Mouse (Mus musculus) heart, adult 8-10 months (tissue): ENCODE measurements at regions not wholly inside any gene's neighbourhood (a gene's known extent, or its start where the extent isn't known, plus 50 kb on each side); places are given as distances from the start of the nearest gene placed in this dataset.

Experiments used
- DNase-seq: peaks from one replicate; pipeline ENCODE4 v3.0.0; 2022; ENCODE audit warnings: low spot score

- peak; percentile 24 for DNase-seq
Measured at GRCm38 (mm10) chr6:39283761-39284415, 77.3 kb upstream of the Kdm7a start.

GRCm38 (mm10) chr6:39278317-39278716 lies 71.7 kb upstream of the Kdm7a start:
- no peak for DNase-seq

GRCm38 (mm10) chr6:39274774-39275502 lies 68.3 kb upstream of the Kdm7a start:
- DNase-seq: no peak

GRCm38 (mm10) chr6:39273427-39273826 lies 66.8 kb upstream of the Kdm7a start:
- DNase-seq: no peak

GRCm38 (mm10) chr6:39270457-39270856 lies 63.9 kb upstream of the Kdm7a start:
- no peak for DNase-seq

- DNase-seq: no peak
Measured at GRCm38 (mm10) chr6:39269706-39270105, 63.1 kb upstream of the Kdm7a start.

- DNase-seq: no peak
Measured at GRCm38 (mm10) chr6:39268647-39269428, 62.2 kb upstream of the Kdm7a start.

GRCm38 (mm10) chr6:39264722-39265121 lies 58.1 kb upstream of the Kdm7a start:
- DNase-seq: peak; percentile 86

GRCm38 (mm10) chr6:39263615-39264014 lies 57.0 kb upstream of the Kdm7a start:
- DNase-seq: peak; percentile 48

GRCm38 (mm10) chr6:39261951-39262350 lies 55.4 kb upstream of the Kdm7a start:
- no peak for DNase-seq

GRCm38 (mm10) chr6:39260480-39260879 lies 53.9 kb upstream of the Kdm7a start:
- DNase-seq: no peak

GRCm38 (mm10) chr6:39259129-39259528 lies 52.5 kb upstream of the Kdm7a start:
- no peak for DNase-seq

- no peak for DNase-seq
Measured at GRCm38 (mm10) chr6:39258656-39259055, 52.1 kb upstream of the Kdm7a start.

- DNase-seq: no peak
Measured at GRCm38 (mm10) chr6:39257667-39258395, 51.2 kb upstream of the Kdm7a start.

- peak; percentile 47 for DNase-seq
Measured at GRCm38 (mm10) chr6:39257111-39257571, 50.6 kb upstream of the Kdm7a start.

GRCm38 (mm10) chr6:39256304-39257103 lies 49.9 kb upstream of the Kdm7a start:
- peak; percentile 66 for DNase-seq
